Mouse (Mus musculus) bone marrow, adult 2 months (tissue): ENCODE data around the gene Hikeshi. TPM values are rescaled to one million over a fixed set of nuclear protein-coding genes. Genes with fewer than 3 reads are reported as not detected.

Experiments used
- H3K27ac ChIP-seq: fragments of 200-500 bp; 2 replicates; pipeline ENCODE4 v1.5.1; 2012; ENCODE audit warnings: low read depth, mild to moderate bottlenecking, control low read depth, inconsistent platforms, low read length; ENCODE audit not compliant: control insufficient read depth, poor library complexity, insufficient read depth
- H3K4me1 ChIP-seq: fragments of 200-500 bp; 2 replicates; pipeline ENCODE4 v1.6.1; 2011; ENCODE audit warnings: low read length; ENCODE audit not compliant: control insufficient read depth, insufficient read depth
- H3K4me3 ChIP-seq: fragments of 200-500 bp; replicated peaks from 2 replicates; pipeline ENCODE3; 2011; ENCODE audit warnings: mild to moderate bottlenecking, low read depth, low read length, control low read depth; ENCODE audit not compliant: control insufficient read depth
- CTCF ChIP-seq: fragments of 200-500 bp; IDR thresholded peaks from 2 replicates; pipeline ENCODE4 v1.5.1; 2011; ENCODE audit warnings: low read length, control low read depth; ENCODE audit not compliant: control insufficient read depth, insufficient read depth
- POLR2A ChIP-seq: fragments of 200-500 bp; IDR thresholded peaks from 2 replicates; pipeline ENCODE4 v1.6.1; 2011; ENCODE audit warnings: low read depth, mild to moderate bottlenecking, control low read depth, low read length, borderline replicate concordance; ENCODE audit not compliant: control insufficient read depth
- WGBS: fragments of 180-500 bp; shearing (Covaris S2); methylation state at CpG from one replicate; pipeline ENCODE4 v1.1.7; 2018; 5-methylcytosine and 5-hydroxymethylcytosine counted together
- polyA plus RNA-seq: library from polyadenylated mRNA; stranded (reverse); fragments of >200 nt; gene quantifications from 2 replicates; pipeline ENCODE4 v1.2.4, GENCODE M21; 2011; ENCODE audit warnings: low replicate concordance; ENCODE audit not compliant: missing spikeins, insufficient read depth, insufficient read length

The Hikeshi gene
- polyA plus RNA-seq, 1 experiment = 32.9 TPM

DNA sequence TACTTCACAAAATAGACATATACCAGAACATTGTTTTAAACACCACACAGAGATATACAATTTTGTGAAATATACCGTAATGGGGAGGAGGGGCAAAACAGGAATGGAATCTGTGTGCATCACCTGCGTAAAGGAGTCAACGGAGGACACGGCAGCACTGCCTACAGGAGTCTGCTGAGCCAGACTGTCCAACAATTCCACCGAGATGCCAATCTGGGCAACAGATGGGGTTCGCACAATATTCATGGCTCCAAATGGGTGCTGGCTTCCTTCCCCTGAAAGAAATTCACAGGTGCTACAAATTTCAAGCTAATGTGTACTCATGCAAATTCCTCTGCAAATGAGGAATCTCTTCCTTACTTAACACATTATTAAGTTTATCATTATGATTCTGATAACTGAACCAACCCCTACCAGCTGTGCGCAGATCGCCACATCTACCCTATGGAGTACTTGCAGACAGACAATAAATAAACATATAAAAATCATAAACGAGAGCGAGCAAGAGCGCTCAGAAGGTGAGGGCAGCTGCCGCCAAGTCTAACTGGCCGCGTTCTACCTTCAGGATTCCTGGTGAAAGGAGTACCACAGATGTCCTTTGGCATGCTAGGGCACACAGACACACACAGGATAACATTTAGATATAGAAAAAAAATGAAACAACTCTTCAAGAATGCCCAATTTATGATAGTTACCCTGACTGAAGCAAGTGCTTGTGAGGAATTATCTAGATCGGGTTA lies 17.4 kb downstream of the Hikeshi start:
- TF ChIP-seq POLR2A (no peak), CTCF (no peak)
- Histone ChIP-seq H3K27ac (no peak overlapping the region), H3K4me3 (no peak overlapping the region), H3K4me1 (no peaks in the 10 kb centered on the region)
- 94% methylated on average over 15 of the region's 15 CpGs for WGBS

DNA sequence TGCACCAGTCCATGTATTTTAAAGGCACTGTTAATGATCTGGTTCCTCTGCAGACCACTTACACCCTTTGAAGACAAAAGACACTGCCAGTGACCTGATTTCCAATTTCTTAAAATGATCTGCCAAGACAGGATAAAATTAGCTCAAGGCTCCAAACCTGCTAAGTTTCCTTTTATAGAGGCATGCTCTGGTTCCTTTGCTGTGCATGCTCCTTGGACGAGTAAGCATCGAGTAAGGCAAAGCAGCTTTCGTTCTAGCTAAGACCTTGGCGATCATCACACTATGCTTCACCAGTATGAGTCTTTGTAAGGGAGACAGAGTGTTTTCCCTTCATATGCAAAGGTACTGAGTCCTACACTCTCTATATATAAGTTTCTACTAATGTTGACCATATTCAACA lies 23.2 kb downstream of the Hikeshi start:
- WGBS = 95% methylated on average over 4 of the region's 4 CpGs
- Histone ChIP-seq H3K27ac (no peak overlapping the region), H3K4me1 (no peaks in the 10 kb centered on the region), H3K4me3 (no peak overlapping the region)
- TF ChIP-seq POLR2A (no peak), CTCF (no peak)

DNA sequence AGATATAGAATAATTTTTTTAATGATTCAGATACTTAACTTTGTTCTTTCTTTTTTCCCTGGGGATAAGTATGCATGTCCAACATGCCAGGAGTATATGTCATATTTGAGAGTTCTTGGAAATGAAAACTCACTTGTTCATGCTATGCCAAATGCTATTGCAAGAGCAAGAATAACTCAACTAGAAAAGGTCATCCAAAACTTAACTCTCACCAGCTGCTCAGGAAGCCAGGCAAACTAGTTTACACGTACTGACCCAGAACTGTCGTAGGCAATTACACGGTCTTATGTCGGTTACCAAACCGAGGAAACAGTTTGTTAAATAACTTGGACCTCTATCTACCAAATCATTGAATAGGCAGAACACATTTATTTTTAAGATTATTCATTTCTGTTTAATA lies 24.3 kb downstream of the Hikeshi start:
- no peak overlapping the region for H3K27ac ChIP-seq
- WGBS = 91% methylated on average over 5 of the region's 5 CpGs
- H3K4me3 ChIP-seq = no peak overlapping the region
- TF ChIP-seq POLR2A (no peak), CTCF (no peak)
- H3K4me1 ChIP-seq = no peaks in the 10 kb centered on the region

DNA sequence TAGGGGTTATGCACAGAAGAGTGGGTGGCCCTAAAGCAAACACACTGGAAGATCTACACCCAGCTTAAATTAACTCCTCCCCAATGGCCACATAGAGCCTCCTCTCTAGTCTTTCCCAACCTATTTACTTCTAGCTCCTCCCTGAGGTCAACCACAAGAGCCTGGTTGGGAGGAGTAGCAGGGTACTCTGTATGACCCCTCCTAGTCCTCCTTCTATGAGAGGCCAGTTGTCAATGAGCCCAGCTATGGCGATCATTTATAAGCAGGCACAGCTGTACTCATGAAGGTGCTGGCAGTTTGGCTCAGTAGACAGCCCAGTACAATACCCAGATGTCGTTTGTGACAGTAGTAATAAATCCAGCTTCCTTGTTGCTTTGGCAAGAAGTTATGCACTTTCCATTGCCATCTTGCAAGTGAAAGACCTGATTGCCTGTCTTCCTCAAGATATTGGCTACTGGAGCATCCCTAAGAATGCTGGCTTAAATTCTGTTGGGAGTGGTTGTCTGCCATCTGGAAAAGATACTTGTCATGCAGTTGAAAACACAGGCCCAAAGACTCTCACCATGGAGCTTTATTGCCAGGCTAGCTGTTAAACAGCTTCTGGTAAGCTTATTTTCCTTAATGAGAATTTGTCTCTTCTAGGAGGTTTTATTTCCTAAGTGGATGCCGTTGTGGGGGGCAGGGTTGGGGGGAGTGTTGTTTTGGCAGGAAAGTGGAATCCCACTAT lies 27.4 kb downstream of the Hikeshi start:
- Histone ChIP-seq H3K4me1 (no peaks in the 10 kb centered on the region), H3K27ac (no peak overlapping the region), H3K4me3 (no peak overlapping the region)
- WGBS = 75% methylated on average over 3 of the region's 3 CpGs
- TF ChIP-seq CTCF (no peak), POLR2A (no peak)

DNA sequence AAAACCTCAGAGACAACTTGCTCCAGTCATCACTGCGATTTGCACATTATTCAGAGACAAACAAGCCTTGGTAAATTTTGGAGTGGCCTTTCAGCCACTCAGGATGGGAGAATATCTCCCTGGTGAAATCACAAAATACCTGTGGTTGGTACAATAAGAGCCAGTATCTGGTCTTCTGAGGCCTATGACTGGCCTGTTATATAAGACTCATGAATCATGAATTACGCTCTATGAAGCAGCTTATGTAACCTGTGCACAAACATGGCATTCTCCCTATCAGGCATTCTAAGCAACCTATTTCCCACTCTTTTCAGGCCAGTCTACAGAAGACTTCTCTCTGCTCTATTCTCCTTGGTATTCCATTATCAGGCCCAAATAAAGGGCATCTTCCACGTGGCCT lies 28.6 kb downstream of the Hikeshi start:
- no peaks in the 10 kb centered on the region for H3K4me1 ChIP-seq
- H3K27ac ChIP-seq = no peak overlapping the region
- WGBS = 79% methylated on average over 3 of the region's 3 CpGs
- TF ChIP-seq POLR2A (no peak), CTCF (no peak)
- H3K4me3 ChIP-seq = no peak overlapping the region

DNA sequence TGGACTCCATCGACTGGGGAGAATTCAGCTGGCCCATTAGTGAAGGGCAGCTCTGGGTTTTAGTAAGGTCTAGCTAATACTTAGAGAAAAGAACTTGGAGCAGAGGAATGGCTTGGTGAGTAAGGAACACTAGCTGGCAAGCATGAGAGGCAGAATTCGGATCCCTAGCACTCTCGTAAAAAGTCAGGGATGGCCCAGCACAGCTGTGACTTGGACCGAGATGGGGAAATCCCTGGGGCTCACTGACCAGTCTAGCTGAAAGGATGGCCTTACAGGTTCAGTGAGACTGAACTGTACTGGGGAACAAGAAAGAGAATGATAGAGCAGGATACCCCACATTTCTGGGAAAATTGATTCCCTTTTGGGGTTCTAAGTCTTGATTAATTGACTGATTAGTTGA lies 31.3 kb downstream of the Hikeshi start:
- 74% methylated on average over 4 of the region's 4 CpGs for WGBS
- Histone ChIP-seq H3K27ac (no peak overlapping the region), H3K4me3 (no peak overlapping the region), H3K4me1 (no peaks in the 10 kb centered on the region)
- no peak for TF ChIP-seq POLR2A
- no peak for TF ChIP-seq CTCF

DNA sequence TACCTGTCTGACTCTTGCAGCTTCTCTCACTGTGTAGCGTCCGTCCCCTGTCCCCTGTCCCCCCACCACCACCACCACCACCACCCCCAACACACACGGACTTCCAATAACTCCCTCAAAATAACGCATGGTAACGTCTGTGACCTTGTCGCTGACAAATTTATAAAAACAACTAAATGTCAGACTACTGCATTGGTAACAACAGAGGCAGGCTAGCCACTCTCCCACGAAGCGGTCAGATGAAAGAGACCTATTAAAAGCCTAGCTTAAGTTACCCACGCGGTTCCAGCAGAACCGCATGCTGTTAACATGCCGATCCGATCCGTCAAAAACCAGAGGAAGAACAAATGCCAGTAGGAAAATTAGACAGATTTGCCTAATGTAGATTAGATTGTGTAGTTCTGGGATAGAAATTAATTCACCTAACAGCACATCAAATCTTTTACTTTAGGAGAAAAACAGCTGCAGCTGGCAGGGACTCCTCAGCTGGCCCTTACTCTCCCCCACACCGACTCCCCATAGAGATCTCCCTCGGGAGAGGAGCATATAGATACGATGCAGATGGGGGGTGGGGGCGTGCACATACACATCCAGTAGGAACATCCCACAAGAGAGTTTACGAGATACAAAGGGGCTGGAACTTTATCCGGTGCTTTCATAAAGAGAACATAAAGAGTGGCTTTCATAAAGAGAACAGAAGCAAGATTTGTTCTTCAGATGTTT lies 31.9 kb downstream of the Hikeshi start:
- no peaks in the 10 kb centered on the region for H3K4me1 ChIP-seq
- H3K27ac ChIP-seq = no peak overlapping the region
- H3K4me3 ChIP-seq = no peak overlapping the region
- 82% methylated on average over 20 of the region's 20 CpGs for WGBS
- TF ChIP-seq POLR2A (no peak), CTCF (no peak)

DNA sequence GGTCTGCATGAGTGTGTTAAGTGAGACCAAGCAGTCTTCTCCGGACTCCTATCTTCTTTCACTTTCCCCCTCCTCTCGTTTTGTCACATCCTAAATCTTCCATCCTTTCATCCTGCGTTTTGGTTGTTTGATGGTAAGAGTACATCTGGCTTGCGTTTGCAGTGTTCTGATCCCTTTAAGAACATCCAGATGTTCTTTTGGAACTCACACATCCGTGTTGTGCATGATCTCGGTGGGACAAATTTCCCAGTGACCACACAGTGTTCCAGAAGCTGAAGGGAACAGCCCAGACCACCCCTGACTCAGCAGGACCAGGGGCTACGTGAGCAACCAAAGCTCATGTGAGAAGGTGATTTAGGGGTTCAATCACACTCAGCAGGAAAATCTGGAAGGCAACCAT lies 32.6 kb downstream of the Hikeshi start:
- 62% methylated on average over 7 of the region's 7 CpGs for WGBS
- Histone ChIP-seq H3K4me1 (no peaks in the 10 kb centered on the region), H3K4me3 (no peak overlapping the region), H3K27ac (no peak overlapping the region)
- no peak for TF ChIP-seq POLR2A
- no peak for TF ChIP-seq CTCF
